Mouse (Mus musculus) cortical plate, adult 2 months (tissue): ENCODE results near the gene Atp2b1.

Experiments used
- CTCF ChIP-seq: fragments of 200-500 bp; IDR thresholded peaks from 2 replicates; pipeline ENCODE4 v1.5.1; 2011; ENCODE audit warnings: mild to moderate bottlenecking, control low read depth, low read length; ENCODE audit not compliant: insufficient read depth; ENCODE audit errors: extremely low read depth
- POLR2A ChIP-seq: fragments of 200-500 bp; IDR thresholded peaks from 2 replicates; pipeline ENCODE4 v1.6.1; 2011; ENCODE audit warnings: mild to moderate bottlenecking, low read length, control low read depth; ENCODE audit not compliant: insufficient read depth; ENCODE audit errors: extremely low read depth

DNA sequence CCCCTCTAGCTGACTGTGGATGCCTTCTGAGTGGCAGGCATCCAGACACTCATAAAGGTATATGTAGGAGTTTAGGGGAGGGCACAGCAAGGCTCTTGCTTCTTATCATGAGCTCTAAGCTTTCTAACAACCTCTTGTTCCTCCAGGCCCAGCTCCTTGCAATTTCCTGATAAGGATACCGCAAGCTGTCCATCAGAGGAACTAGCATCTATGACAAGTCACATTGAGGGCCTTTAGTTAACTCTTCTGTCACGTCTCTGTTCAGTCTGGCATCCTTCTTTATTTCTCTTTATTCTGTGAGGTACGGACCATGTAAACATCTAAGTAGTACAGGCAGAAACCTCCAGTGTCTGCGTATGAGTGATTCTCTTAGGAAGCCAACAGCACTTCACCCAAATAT is 8.2 kb upstream of the Atp2b1 start:
- TF ChIP-seq CTCF = no peak
- no peak for TF ChIP-seq POLR2A
